Mouse (Mus musculus): ENCODE measurements around the gene Kcns1. TPM values are rescaled to one million over a fixed set of nuclear protein-coding genes. Genes with fewer than 3 reads are reported as not detected.

Kcns1 gene
- polyA plus RNA-seq, 1 experiment: not detected

GRCm38 (mm10) chr2:164174649-164175395 lies 3.9 kb upstream of the Kcns1 start:
- Histone ChIP-seq H3K4me1 (ENCODE audit: control insufficient read depth, insufficient read depth, low read length) (no peaks in the 10 kb centered on the region), H3K4me3 (ENCODE audit: insufficient read depth, low read length) (no peak overlapping the region), H3K27ac (ENCODE audit: insufficient read depth, low read depth, low read length) (no peak overlapping the region)
- TF ChIP-seq POLR2A (IDR thresholded peaks at IDR 0.05; ENCODE audit: borderline replicate concordance, low read depth, low read length): no peak
- TF ChIP-seq CTCF (IDR thresholded peaks at IDR 0.05; ENCODE audit: low read depth, low read length): no peak

- Histone ChIP-seq H3K27ac (ENCODE audit: insufficient read depth, low read depth, low read length) (no peak overlapping the region), H3K4me3 (ENCODE audit: insufficient read depth, low read length) (no peak overlapping the region), H3K4me1 (ENCODE audit: control insufficient read depth, insufficient read depth, low read length) (no peaks in the 10 kb centered on the region)
- TF ChIP-seq POLR2A (IDR thresholded peaks at IDR 0.05; ENCODE audit: borderline replicate concordance, low read depth, low read length) (no peak), CTCF (IDR thresholded peaks at IDR 0.05; ENCODE audit: low read depth, low read length) (no peak)
These were observed 2.5 kb upstream of the Kcns1 start for GRCm38 (mm10) chr2:164173394-164173793.

- no peak overlapping the region for H3K4me3 ChIP-seq (ENCODE audit: insufficient read depth, low read length)
- no peak overlapping the region for H3K27ac ChIP-seq (ENCODE audit: insufficient read depth, low read depth, low read length)
- H3K4me1 ChIP-seq (ENCODE audit: control insufficient read depth, insufficient read depth, low read length): no peaks in the 10 kb centered on the region
- no peak for TF ChIP-seq CTCF (IDR thresholded peaks at IDR 0.05; ENCODE audit: low read depth, low read length)
These were observed 587 bp downstream of the Kcns1 start for GRCm38 (mm10) chr2:164170326-164170725.

GRCm38 (mm10) chr2:164168571-164168946 lies 2.4 kb downstream of the Kcns1 start:
- Histone ChIP-seq H3K4me1 (ENCODE audit: control insufficient read depth, insufficient read depth, low read length) (no peaks in the 10 kb centered on the region), H3K27ac (ENCODE audit: insufficient read depth, low read depth, low read length) (no peak overlapping the region), H3K4me3 (ENCODE audit: insufficient read depth, low read length) (no peak overlapping the region)
- TF ChIP-seq CTCF (IDR thresholded peaks at IDR 0.05; ENCODE audit: low read depth, low read length): no peak
- no peak for TF ChIP-seq POLR2A (IDR thresholded peaks at IDR 0.05; ENCODE audit: borderline replicate concordance, low read depth, low read length)

GRCm38 (mm10) chr2:164167752-164168570 lies 3.0 kb downstream of the Kcns1 start:
- TF ChIP-seq CTCF (IDR thresholded peaks at IDR 0.05; ENCODE audit: low read depth, low read length) (no peak), POLR2A (IDR thresholded peaks at IDR 0.05; ENCODE audit: borderline replicate concordance, low read depth, low read length) (no peak)
- H3K4me3 ChIP-seq (ENCODE audit: insufficient read depth, low read length): no peak overlapping the region
- H3K4me1 ChIP-seq (ENCODE audit: control insufficient read depth, insufficient read depth, low read length): no peaks in the 10 kb centered on the region
- H3K27ac ChIP-seq (ENCODE audit: insufficient read depth, low read depth, low read length): no peak overlapping the region

GRCm38 (mm10) chr2:164164941-164165340 lies 6.0 kb downstream of the Kcns1 start:
- Histone ChIP-seq H3K27ac (ENCODE audit: insufficient read depth, low read depth, low read length) (no peak overlapping the region), H3K4me1 (ENCODE audit: control insufficient read depth, insufficient read depth, low read length) (no peaks in the 10 kb centered on the region), H3K4me3 (ENCODE audit: insufficient read depth, low read length) (no peak overlapping the region)
- TF ChIP-seq POLR2A (IDR thresholded peaks at IDR 0.05; ENCODE audit: borderline replicate concordance, low read depth, low read length): no peak
- no peak for TF ChIP-seq CTCF (IDR thresholded peaks at IDR 0.05; ENCODE audit: low read depth, low read length)

GRCm38 (mm10) chr2:164161515-164162055 lies 9.3 kb downstream of the Kcns1 start:
- TF ChIP-seq CTCF (IDR thresholded peaks at IDR 0.05; ENCODE audit: low read depth, low read length): no peak
- TF ChIP-seq POLR2A (IDR thresholded peaks at IDR 0.05; ENCODE audit: borderline replicate concordance, low read depth, low read length): no peak
- no peaks in the 10 kb centered on the region for H3K4me1 ChIP-seq (ENCODE audit: control insufficient read depth, insufficient read depth, low read length)
- H3K27ac ChIP-seq (ENCODE audit: insufficient read depth, low read depth, low read length): no peak overlapping the region

GRCm38 (mm10) chr2:164158838-164159237 lies 12.1 kb downstream of the Kcns1 start:
- H3K4me1 ChIP-seq (ENCODE audit: control insufficient read depth, insufficient read depth, low read length): no peaks in the 10 kb centered on the region
- no peak overlapping the region for H3K4me3 ChIP-seq (ENCODE audit: insufficient read depth, low read length)
- no peak overlapping the region for H3K27ac ChIP-seq (ENCODE audit: insufficient read depth, low read depth, low read length)
- TF ChIP-seq POLR2A (IDR thresholded peaks at IDR 0.05; ENCODE audit: borderline replicate concordance, low read depth, low read length): no peak
- no peak for TF ChIP-seq CTCF (IDR thresholded peaks at IDR 0.05; ENCODE audit: low read depth, low read length)

More at GRCm38 (mm10) chr2:164161515-164162055, 9.3 kb downstream of the Kcns1 start:
- H3K4me3 ChIP-seq (ENCODE audit: insufficient read depth, low read length): no peak overlapping the region

GRCm38 (mm10) chr2:164156158-164156557 lies 14.8 kb downstream of the Kcns1 start:
- H3K4me3 ChIP-seq (ENCODE audit: insufficient read depth, low read length): no peak overlapping the region
- no peak for TF ChIP-seq CTCF (IDR thresholded peaks at IDR 0.05; ENCODE audit: low read depth, low read length)
- TF ChIP-seq POLR2A (IDR thresholded peaks at IDR 0.05; ENCODE audit: borderline replicate concordance, low read depth, low read length): no peak
- H3K4me1 ChIP-seq (ENCODE audit: control insufficient read depth, insufficient read depth, low read length): no peaks in the 10 kb centered on the region
- H3K27ac ChIP-seq (ENCODE audit: insufficient read depth, low read depth, low read length): no peak overlapping the region

GRCm38 (mm10) chr2:164154007-164154406 lies 16.9 kb downstream of the Kcns1 start:
- Histone ChIP-seq H3K27ac (ENCODE audit: insufficient read depth, low read depth, low read length) (no peak overlapping the region), H3K4me1 (ENCODE audit: control insufficient read depth, insufficient read depth, low read length) (no peaks in the 10 kb centered on the region), H3K4me3 (ENCODE audit: insufficient read depth, low read length) (no peak overlapping the region)
- no peak for TF ChIP-seq CTCF (IDR thresholded peaks at IDR 0.05; ENCODE audit: low read depth, low read length)
- no peak for TF ChIP-seq POLR2A (IDR thresholded peaks at IDR 0.05; ENCODE audit: borderline replicate concordance, low read depth, low read length)
